Mouse (Mus musculus) liver, embryonic 11.5 days (tissue): ENCODE data around the gene Ddit4. TPM values are rescaled to one million over a fixed set of nuclear protein-coding genes. Genes with fewer than 3 reads are reported as not detected.
A peak's percentile ranks its signal among the peaks of the same experiment; 100 is the strongest.

Experiments
- ATAC-seq: fragments of 200-750 bp; cut with Nextera tagmentation; replicated peaks from 2 replicates; pipeline ENCODE4 v1.8.0; 2017; ENCODE audit warnings: moderate number of reproducible peaks, mild to moderate bottlenecking, moderate TSS enrichment, moderate library complexity; ENCODE audit not compliant: low FRiP score
- DNase-seq: peaks from one replicate; pipeline ENCODE4 v3.0.0-alpha.2; 2017; ENCODE audit warnings: low spot score
- H3K27ac ChIP-seq: fragments of 300-500 bp; sonication (generic); 2 replicates; pipeline ENCODE4 v1.5.1; 2014; ENCODE audit warnings: mild to moderate bottlenecking, low read depth, low read length, control low read depth
- H3K27me3 ChIP-seq: fragments of 300-500 bp; sonication (generic); replicated peaks from 2 replicates; pipeline ENCODE4 v1.6.1; 2014; ENCODE audit warnings: low read length, mixed read lengths; ENCODE audit not compliant: control insufficient read depth, insufficient read depth
- H3K36me3 ChIP-seq: fragments of 300-500 bp; sonication (generic); 2 replicates; pipeline ENCODE4 v1.6.1; 2014; ENCODE audit warnings: mild to moderate bottlenecking, low read length, moderate library complexity, mixed read lengths; ENCODE audit not compliant: control insufficient read depth, insufficient read depth
- H3K4me1 ChIP-seq: fragments of 300-500 bp; sonication (generic); replicated peaks from 2 replicates; pipeline ENCODE4 v1.6.1; 2014; ENCODE audit warnings: low read length, mixed read lengths; ENCODE audit not compliant: control insufficient read depth, insufficient read depth
- H3K4me2 ChIP-seq: fragments of 300-500 bp; sonication (generic); 2 replicates; pipeline ENCODE4 v1.6.1; 2014; ENCODE audit warnings: mild to moderate bottlenecking, control low read depth, moderate library complexity
- H3K4me3 ChIP-seq: fragments of 300-500 bp; sonication (generic); 2 replicates; pipeline ENCODE4 v1.5.1; 2014; ENCODE audit warnings: low read depth, low read length, control low read depth
- H3K9ac ChIP-seq: fragments of 300-500 bp; sonication (generic); 2 replicates; pipeline ENCODE4 v1.6.1; 2014; ENCODE audit warnings: low read depth, low read length, control low read depth
- H3K9me3 ChIP-seq: fragments of 300-500 bp; sonication (generic); 2 replicates; pipeline ENCODE4 v1.6.1; 2016; ENCODE audit warnings: low read length, inconsistent platforms, mixed read lengths; ENCODE audit not compliant: control insufficient read depth
- WGBS: fragments of 180-500 bp; shearing (Covaris S2); extraction: QIAGEN DNeasy Blood & Tissue Kit; methylation state at CpG from one replicate; pipeline ENCODE4 v1.1.7; 2014; 5-methylcytosine and 5-hydroxymethylcytosine counted together
- polyA plus RNA-seq: library from polyadenylated mRNA; unstranded; fragments of >200 nt; fragmentation: Nextera tagmentation; extraction: Ambion mirVana; gene quantifications from 2 replicates; pipeline ENCODE4 v1.2.1, GENCODE M21; 2014

Gene Ddit4
- polyA plus RNA-seq, 1 experiment from 2014 or later, result 4.3 TPM

GRCm38 (mm10) chr10:59958458-59958857 is 6.8 kb upstream of the Ddit4 start:
- Histone ChIP-seq H3K9ac (no peak overlapping the region), H3K4me3 (no peak overlapping the region), H3K27me3 (peaks cover 21% of the 10 kb centered on the region), H3K9me3 (no peaks in the 10 kb centered on the region), H3K36me3 (no peaks in the 10 kb centered on the region), H3K27ac (no peak overlapping the region), H3K4me2 (no peak overlapping the region), H3K4me1 (no peaks in the 10 kb centered on the region)
- DNase-seq (no peak), ATAC-seq (no peak)
- 43% methylated on average over 5 of the region's 5 CpGs for WGBS

- DNase-seq (no peak), ATAC-seq (no peak)
- Histone ChIP-seq H3K27ac (no peak overlapping the region), H3K4me3 (no peak overlapping the region), H3K27me3 (peaks cover 21% of the 10 kb centered on the region), H3K9me3 (no peaks in the 10 kb centered on the region), H3K4me2 (no peak overlapping the region), H3K36me3 (no peaks in the 10 kb centered on the region), H3K9ac (no peak overlapping the region), H3K4me1 (0 out of 2 replicates have a peak, but pooled peaks cover 2% of the 10 kb centered on the region)
- WGBS, result 27% methylated on average over 25 of the region's 25 CpGs
Measured at GRCm38 (mm10) chr10:59957171-59958149, 5.8 kb upstream of the Ddit4 start.

GRCm38 (mm10) chr10:59956681-59957080 is 5.0 kb upstream of the Ddit4 start:
- H3K9me3 ChIP-seq, result no peaks in the 10 kb centered on the region
- H3K4me3 ChIP-seq, result no peak overlapping the region
- ATAC-seq, result no peak
- no peak for DNase-seq
- 69% methylated on average over 5 of the region's 5 CpGs for WGBS
- no peaks in the 10 kb centered on the region for H3K36me3 ChIP-seq
- H3K4me2 ChIP-seq, result no peak overlapping the region
- H3K9ac ChIP-seq, result no peak overlapping the region
- H3K4me1 ChIP-seq, result 0 out of 2 replicates have a peak, but pooled peaks cover 3% of the 10 kb centered on the region
- no peak overlapping the region for H3K27ac ChIP-seq
- H3K27me3 ChIP-seq, result peaks cover 21% of the 10 kb centered on the region

- Histone ChIP-seq H3K4me2 (no peak overlapping the region), H3K4me3 (no peak overlapping the region)
- 33% methylated on average over 7 of the region's 7 CpGs for WGBS
Measured at GRCm38 (mm10) chr10:59953564-59954039, 2.0 kb upstream of the Ddit4 start.

GRCm38 (mm10) chr10:59952781-59953563 is 1.3 kb upstream of the Ddit4 start:
- DNase-seq, result peak; percentile 52
- Histone ChIP-seq H3K9ac (peak overlapping the region; percentile 72), H3K4me2 (peak overlapping the region; percentile 97), H3K27me3 (peaks cover 22% of the 10 kb centered on the region), H3K27ac (0 out of 2 replicates have a peak overlapping the region, but pooled peaks have one; percentile 41), H3K4me1 (peaks cover 22% of the 10 kb centered on the region), H3K36me3 (peaks cover 3% of the 10 kb centered on the region; the same call in 1 of the 2 replicates), H3K4me3 (peak overlapping the region; percentile 81), H3K9me3 (no peaks in the 10 kb centered on the region)
- ATAC-seq, result no peak
- 24% methylated on average over 16 of the region's 16 CpGs for WGBS

More at GRCm38 (mm10) chr10:59953564-59954039, 2.0 kb upstream of the Ddit4 start:
- peaks cover 22% of the 10 kb centered on the region for H3K27me3 ChIP-seq
- H3K9me3 ChIP-seq, result no peaks in the 10 kb centered on the region
- H3K27ac ChIP-seq, result no peak overlapping the region
- peaks cover 22% of the 10 kb centered on the region for H3K4me1 ChIP-seq
- peaks cover 3% of the 10 kb centered on the region; the same call in 1 of the 2 replicates for H3K36me3 ChIP-seq
- no peak for ATAC-seq
- no peak overlapping the region for H3K9ac ChIP-seq
- no peak for DNase-seq

GRCm38 (mm10) chr10:59952152-59952780 is 632 bp upstream of the Ddit4 start:
- Histone ChIP-seq H3K9ac (peak overlapping the region; percentile 72), H3K4me2 (peak overlapping the region; percentile 97), H3K27ac (peak overlapping the region; percentile 58), H3K27me3 (peaks cover 16% of the 10 kb centered on the region), H3K36me3 (peaks cover 3% of the 10 kb centered on the region; the same call in 1 of the 2 replicates), H3K9me3 (no peaks in the 10 kb centered on the region), H3K4me1 (peaks cover 22% of the 10 kb centered on the region), H3K4me3 (peak overlapping the region; percentile 81)
- DNase-seq, result peak; percentile 71
- WGBS, result under 1% methylated on average over 31 of the region's 31 CpGs
- ATAC-seq, result peak; percentile 44

- Histone ChIP-seq H3K27ac (peak overlapping the region; percentile 83), H3K27me3 (0 out of 2 replicates have a peak, but pooled peaks cover 5% of the 10 kb centered on the region), H3K4me2 (peak overlapping the region; percentile 97), H3K36me3 (peaks cover 3% of the 10 kb centered on the region; the same call in 1 of the 2 replicates), H3K9ac (peak overlapping the region; percentile 91), H3K4me3 (peak overlapping the region; percentile 81), H3K9me3 (no peaks in the 10 kb centered on the region), H3K4me1 (peaks cover 22% of the 10 kb centered on the region)
- ATAC-seq (no peak), DNase-seq (peak; percentile 74)
- 2% methylated on average over 23 of the region's 23 CpGs for WGBS
Measured at GRCm38 (mm10) chr10:59950716-59951191, 880 bp downstream of the Ddit4 start.
